Mouse (Mus musculus): Measurements from ENCODE around the gene Scn2a. TPM values are rescaled to one million over a fixed set of nuclear protein-coding genes. Genes with fewer than 3 reads are reported as not detected.

Scn2a gene
- polyA plus RNA-seq, 1 experiment from 2014 or later = 5.1 TPM

- H3K9me3 ChIP-seq (ENCODE audit: control insufficient read depth, low read depth, low read length) = no peaks in the 10 kb centered on the region
- H3K27ac ChIP-seq (ENCODE audit: low read length) = no peak overlapping the region
- no peak for ATAC-seq (ENCODE audit: insufficient number of reproducible peaks, insufficient read depth, low FRiP score, low read depth)
- H3K27me3 ChIP-seq (ENCODE audit: control insufficient read depth, insufficient read depth, low read length) = no peaks in the 10 kb centered on the region
- no peaks in the 10 kb centered on the region for H3K4me1 ChIP-seq (ENCODE audit: control insufficient read depth, insufficient read depth, low read length)
- H3K4me2 ChIP-seq (replicated peaks; ENCODE audit: low read depth, low read length) = no peak overlapping the region
- H3K4me3 ChIP-seq (ENCODE audit: low read depth, low read length) = no peak overlapping the region
- WGBS = 76% methylated on average over 8 of the region's 8 CpGs
- no peaks in the 10 kb centered on the region for H3K36me3 ChIP-seq (ENCODE audit: control insufficient read depth, insufficient read depth, low read length)
- H3K9ac ChIP-seq (replicated peaks; ENCODE audit: low read depth, low read length) = no peak overlapping the region
Observed at GRCm38 (mm10) chr2:65658430-65658829, 37.9 kb downstream of the Scn2a start.

DNA sequence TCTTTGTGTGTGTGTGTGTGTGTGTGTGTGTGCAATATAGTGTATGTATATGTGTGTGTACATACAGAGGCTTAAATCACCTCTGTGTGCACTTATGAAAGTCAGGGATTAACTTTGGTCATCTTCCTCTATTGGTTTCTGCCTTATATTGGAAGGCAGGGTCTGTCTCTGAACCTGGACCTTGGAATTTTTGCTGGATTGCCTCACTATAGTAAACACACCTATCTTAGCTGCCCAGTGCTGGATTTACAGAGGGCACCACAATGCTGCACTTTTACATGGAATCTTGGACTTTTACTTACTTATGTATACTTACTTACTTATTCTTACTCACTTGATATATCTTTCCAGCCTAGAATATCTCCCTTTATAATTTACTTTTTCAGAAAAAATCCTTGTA is 43.3 kb downstream of the Scn2a start:
- Histone ChIP-seq H3K36me3 (ENCODE audit: control insufficient read depth, insufficient read depth, low read length) (no peaks in the 10 kb centered on the region), H3K4me3 (ENCODE audit: low read depth, low read length) (no peak overlapping the region), H3K4me2 (replicated peaks; ENCODE audit: low read depth, low read length) (no peak overlapping the region), H3K9me3 (ENCODE audit: control insufficient read depth, low read depth, low read length) (no peaks in the 10 kb centered on the region), H3K27me3 (ENCODE audit: control insufficient read depth, insufficient read depth, low read length) (no peaks in the 10 kb centered on the region), H3K27ac (ENCODE audit: low read length) (no peak overlapping the region), H3K9ac (replicated peaks; ENCODE audit: low read depth, low read length) (no peak overlapping the region), H3K4me1 (ENCODE audit: control insufficient read depth, insufficient read depth, low read length) (no peaks in the 10 kb centered on the region)
- no peak for ATAC-seq (ENCODE audit: insufficient number of reproducible peaks, insufficient read depth, low FRiP score, low read depth)

- no peaks in the 10 kb centered on the region for H3K4me1 ChIP-seq (ENCODE audit: control insufficient read depth, insufficient read depth, low read length)
- no peak overlapping the region for H3K9ac ChIP-seq (replicated peaks; ENCODE audit: low read depth, low read length)
- no peak overlapping the region for H3K4me2 ChIP-seq (replicated peaks; ENCODE audit: low read depth, low read length)
- no peak overlapping the region for H3K27ac ChIP-seq (ENCODE audit: low read length)
- 77% methylated on average over 1 of the region's 1 CpGs for WGBS
- no peak for ATAC-seq (ENCODE audit: insufficient number of reproducible peaks, insufficient read depth, low FRiP score, low read depth)
- H3K36me3 ChIP-seq (ENCODE audit: control insufficient read depth, insufficient read depth, low read length) = no peaks in the 10 kb centered on the region
- H3K9me3 ChIP-seq (ENCODE audit: control insufficient read depth, low read depth, low read length) = no peaks in the 10 kb centered on the region
- H3K27me3 ChIP-seq (ENCODE audit: control insufficient read depth, insufficient read depth, low read length) = no peaks in the 10 kb centered on the region
- no peak overlapping the region for H3K4me3 ChIP-seq (ENCODE audit: low read depth, low read length)
Observed at GRCm38 (mm10) chr2:65664481-65664880, 43.9 kb downstream of the Scn2a start.

DNA sequence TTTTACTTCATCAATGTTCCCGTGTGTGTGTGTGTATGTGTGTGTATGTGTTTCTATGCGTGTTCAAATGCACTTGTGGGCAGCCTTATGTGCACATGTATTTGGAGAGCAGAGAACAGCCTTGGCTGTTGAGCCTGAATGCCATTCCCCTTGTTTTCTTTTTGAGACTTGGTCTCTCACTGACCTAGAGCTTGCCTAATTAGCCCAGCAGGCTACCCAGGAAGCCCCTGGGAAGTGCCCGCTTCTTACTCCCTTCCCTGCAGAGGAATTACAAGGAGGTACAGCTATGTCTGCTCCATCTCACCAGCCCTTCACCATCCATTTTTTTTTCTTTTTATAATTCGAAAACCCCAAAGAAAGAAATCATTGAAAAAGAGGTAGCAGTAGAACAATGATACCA is 44.6 kb downstream of the Scn2a start:
- Histone ChIP-seq H3K4me2 (replicated peaks; ENCODE audit: low read depth, low read length) (no peak overlapping the region), H3K27ac (ENCODE audit: low read length) (no peak overlapping the region), H3K27me3 (ENCODE audit: control insufficient read depth, insufficient read depth, low read length) (no peaks in the 10 kb centered on the region), H3K9me3 (ENCODE audit: control insufficient read depth, low read depth, low read length) (no peaks in the 10 kb centered on the region), H3K4me1 (ENCODE audit: control insufficient read depth, insufficient read depth, low read length) (no peaks in the 10 kb centered on the region), H3K9ac (replicated peaks; ENCODE audit: low read depth, low read length) (no peak overlapping the region), H3K4me3 (ENCODE audit: low read depth, low read length) (no peak overlapping the region), H3K36me3 (ENCODE audit: control insufficient read depth, insufficient read depth, low read length) (no peaks in the 10 kb centered on the region)
- 59% methylated on average over 4 of the region's 4 CpGs for WGBS
- no peak for ATAC-seq (ENCODE audit: insufficient number of reproducible peaks, insufficient read depth, low FRiP score, low read depth)

- 53% methylated on average over 18 of the region's 18 CpGs for WGBS
- Histone ChIP-seq H3K9me3 (ENCODE audit: control insufficient read depth, low read depth, low read length) (no peaks in the 10 kb centered on the region), H3K4me2 (replicated peaks; ENCODE audit: low read depth, low read length) (peak overlapping the region; percentile 39), H3K9ac (replicated peaks; ENCODE audit: low read depth, low read length) (no peak overlapping the region), H3K4me1 (ENCODE audit: control insufficient read depth, insufficient read depth, low read length) (no peaks in the 10 kb centered on the region), H3K36me3 (ENCODE audit: control insufficient read depth, insufficient read depth, low read length) (no peaks in the 10 kb centered on the region), H3K27ac (ENCODE audit: low read length) (no peak overlapping the region), H3K27me3 (ENCODE audit: control insufficient read depth, insufficient read depth, low read length) (no peaks in the 10 kb centered on the region), H3K4me3 (ENCODE audit: low read depth, low read length) (peak overlapping the region; percentile 14; the same call in 1 of the 2 replicates)
- ATAC-seq (ENCODE audit: insufficient number of reproducible peaks, insufficient read depth, low FRiP score, low read depth) = peak; percentile 33; the same call in 1 of the 2 replicates
Observed at GRCm38 (mm10) chr2:65667590-65668436, 47.2 kb downstream of the Scn2a start.

DNA sequence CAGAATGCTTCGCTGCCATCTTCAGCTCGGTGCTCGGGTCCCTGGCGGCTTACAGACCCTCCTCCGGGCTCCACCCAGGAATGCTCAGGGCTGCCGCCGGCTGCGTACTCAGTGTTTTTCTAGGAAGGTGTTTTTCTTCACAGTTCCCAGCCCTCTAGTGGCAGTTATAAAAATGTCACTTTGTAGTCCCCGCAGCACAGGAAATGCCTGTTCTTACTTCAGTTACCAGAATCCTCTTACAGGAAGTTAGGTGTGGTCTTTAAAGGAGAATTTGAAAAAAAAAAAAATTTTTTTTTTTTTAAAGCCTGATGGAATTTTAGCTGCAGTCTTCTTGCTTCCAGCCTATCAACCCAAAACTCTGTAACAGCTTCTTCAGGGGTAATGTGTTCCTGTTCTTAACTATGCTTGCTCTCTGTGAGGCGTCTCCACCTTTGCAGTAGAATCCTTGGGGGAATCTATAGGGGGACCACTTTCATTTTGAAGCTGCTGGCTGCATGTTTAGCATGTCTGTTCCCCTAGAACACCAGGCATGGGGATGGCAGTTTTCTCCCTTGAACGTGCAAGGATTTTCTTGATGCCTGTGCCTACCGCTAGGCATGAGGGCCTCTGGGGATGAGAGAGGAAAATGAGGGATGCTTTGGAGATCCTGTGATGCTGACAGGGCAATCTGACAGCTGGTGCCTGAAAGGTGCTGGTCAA is 48.0 kb downstream of the Scn2a start:
- H3K36me3 ChIP-seq (ENCODE audit: control insufficient read depth, insufficient read depth, low read length) = no peaks in the 10 kb centered on the region
- H3K4me3 ChIP-seq (ENCODE audit: low read depth, low read length) = peak overlapping the region; percentile 28
- ATAC-seq (ENCODE audit: insufficient number of reproducible peaks, insufficient read depth, low FRiP score, low read depth) = peak; percentile 91
- no peak overlapping the region for H3K27ac ChIP-seq (ENCODE audit: low read length)
- H3K27me3 ChIP-seq (ENCODE audit: control insufficient read depth, insufficient read depth, low read length) = no peaks in the 10 kb centered on the region
- no peak overlapping the region for H3K9ac ChIP-seq (replicated peaks; ENCODE audit: low read depth, low read length)
- no peaks in the 10 kb centered on the region for H3K4me1 ChIP-seq (ENCODE audit: control insufficient read depth, insufficient read depth, low read length)
- WGBS = 18% methylated on average over 12 of the region's 12 CpGs
- H3K4me2 ChIP-seq (replicated peaks; ENCODE audit: low read depth, low read length) = peak overlapping the region; percentile 43
- no peaks in the 10 kb centered on the region for H3K9me3 ChIP-seq (ENCODE audit: control insufficient read depth, low read depth, low read length)

GRCm38 (mm10) chr2:65669561-65669960 is 49.0 kb downstream of the Scn2a start:
- Histone ChIP-seq H3K4me3 (ENCODE audit: low read depth, low read length) (no peak overlapping the region), H3K9me3 (ENCODE audit: control insufficient read depth, low read depth, low read length) (no peaks in the 10 kb centered on the region), H3K4me2 (replicated peaks; ENCODE audit: low read depth, low read length) (no peak overlapping the region), H3K27me3 (ENCODE audit: control insufficient read depth, insufficient read depth, low read length) (no peaks in the 10 kb centered on the region), H3K4me1 (ENCODE audit: control insufficient read depth, insufficient read depth, low read length) (no peaks in the 10 kb centered on the region), H3K27ac (ENCODE audit: low read length) (no peak overlapping the region), H3K36me3 (ENCODE audit: control insufficient read depth, insufficient read depth, low read length) (no peaks in the 10 kb centered on the region), H3K9ac (replicated peaks; ENCODE audit: low read depth, low read length) (no peak overlapping the region)
- no peak for ATAC-seq (ENCODE audit: insufficient number of reproducible peaks, insufficient read depth, low FRiP score, low read depth)
- 69% methylated on average over 8 of the region's 8 CpGs for WGBS

- no peaks in the 10 kb centered on the region for H3K27me3 ChIP-seq (ENCODE audit: control insufficient read depth, insufficient read depth, low read length)
- no peak overlapping the region for H3K27ac ChIP-seq (ENCODE audit: low read length)
- H3K9me3 ChIP-seq (ENCODE audit: control insufficient read depth, low read depth, low read length) = no peaks in the 10 kb centered on the region
- H3K36me3 ChIP-seq (ENCODE audit: control insufficient read depth, insufficient read depth, low read length) = no peaks in the 10 kb centered on the region
- WGBS = 60% methylated on average over 12 of the region's 12 CpGs
- no peak overlapping the region for H3K9ac ChIP-seq (replicated peaks; ENCODE audit: low read depth, low read length)
- H3K4me3 ChIP-seq (ENCODE audit: low read depth, low read length) = no peak overlapping the region
- ATAC-seq (ENCODE audit: insufficient number of reproducible peaks, insufficient read depth, low FRiP score, low read depth) = no peak
- no peaks in the 10 kb centered on the region for H3K4me1 ChIP-seq (ENCODE audit: control insufficient read depth, insufficient read depth, low read length)
- H3K4me2 ChIP-seq (replicated peaks; ENCODE audit: low read depth, low read length) = no peak overlapping the region
Observed at GRCm38 (mm10) chr2:65670153-65670817, 49.7 kb downstream of the Scn2a start.
